Mouse (Mus musculus) MEL (cell line): ENCODE measurements around the gene Cbx5.

Experiments
- CTCF ChIP-seq, 3 experiments: IDR thresholded peaks in 2 of 3; conservative IDR thresholded peaks in 1 of 3; 2 replicates each; pipeline ENCODE4 v1.5.1; 2011 to 2012; ENCODE audit warnings: low read length in 3 of 3, low read depth in 2 of 3, mild to moderate bottlenecking in 2 of 3, improper control_type of control experiment in 1 of 3, inconsistent platforms in 1 of 3, mixed read lengths in 1 of 3, moderate library complexity in 1 of 3; ENCODE audit not compliant: control insufficient read depth in 1 of 3, insufficient read depth in 1 of 3, poor library complexity in 1 of 3, severe bottlenecking in 1 of 3
- EP300 ChIP-seq, 2 experiments: IDR thresholded peaks; 2 replicates each; pipeline ENCODE4 v1.6.1; 2011; ENCODE audit warnings: improper control_type of control experiment in 2 of 2, low read length in 2 of 2, low read depth in 1 of 2, mild to moderate bottlenecking in 1 of 2
- RCOR1 ChIP-seq: IDR thresholded peaks from 2 replicates; pipeline ENCODE4 v1.6.1; 2012; ENCODE audit warnings: low read depth, mild to moderate bottlenecking, inconsistent platforms, low read length, improper control_type of control experiment

- no peak for TF ChIP-seq EP300 (IDR thresholded peaks at IDR 0.05; ENCODE audit: low read depth in 1 of 2, low read length in 2 of 2)
- no peak for TF ChIP-seq CTCF (IDR thresholded peaks at IDR 0.05 in 2 of 3, conservative IDR thresholded peaks at IDR 0.05 in 1 of 3; ENCODE audit: control insufficient read depth in 1 of 3, insufficient read depth in 1 of 3, low read depth in 2 of 3, low read length in 3 of 3, poor library complexity in 1 of 3, severe bottlenecking in 1 of 3)
- TF ChIP-seq RCOR1, result no peak
Measured at GRCm38 (mm10) chr15:103277949-103278348, 38.3 kb upstream of the Cbx5 start.
